Mouse (Mus musculus) cortical plate, adult 2 months (tissue): ENCODE measurements around the gene Thbd.

Experiments used
- CTCF ChIP-seq: fragments of 200-500 bp; IDR thresholded peaks from 2 replicates; pipeline ENCODE4 v1.5.1; 2011; ENCODE audit warnings: mild to moderate bottlenecking, control low read depth, low read length; ENCODE audit not compliant: insufficient read depth; ENCODE audit errors: extremely low read depth
- POLR2A ChIP-seq: fragments of 200-500 bp; IDR thresholded peaks from 2 replicates; pipeline ENCODE4 v1.6.1; 2011; ENCODE audit warnings: mild to moderate bottlenecking, low read length, control low read depth; ENCODE audit not compliant: insufficient read depth; ENCODE audit errors: extremely low read depth

GRCm38 (mm10) chr2:148375326-148376150, 32.5 kb downstream of the Thbd start:
- TF ChIP-seq POLR2A (no peak), CTCF (peak; percentile 40; the same call in 1 of the 2 replicates)
